Mouse (Mus musculus) brain, adult 2 months (tissue): Measurements from ENCODE around the gene Gm49337.

Source experiments
- DNase-seq: peaks from one replicate; pipeline ENCODE4 v3.0.0; 2011; ENCODE audit warnings: low read depth, low spot score

Gene Gm49337

GRCm38 (mm10) chr4:116208891-116209290 lies 35.7 kb downstream of the Gm49337 start:
- DNase-seq: no peak

DNA sequence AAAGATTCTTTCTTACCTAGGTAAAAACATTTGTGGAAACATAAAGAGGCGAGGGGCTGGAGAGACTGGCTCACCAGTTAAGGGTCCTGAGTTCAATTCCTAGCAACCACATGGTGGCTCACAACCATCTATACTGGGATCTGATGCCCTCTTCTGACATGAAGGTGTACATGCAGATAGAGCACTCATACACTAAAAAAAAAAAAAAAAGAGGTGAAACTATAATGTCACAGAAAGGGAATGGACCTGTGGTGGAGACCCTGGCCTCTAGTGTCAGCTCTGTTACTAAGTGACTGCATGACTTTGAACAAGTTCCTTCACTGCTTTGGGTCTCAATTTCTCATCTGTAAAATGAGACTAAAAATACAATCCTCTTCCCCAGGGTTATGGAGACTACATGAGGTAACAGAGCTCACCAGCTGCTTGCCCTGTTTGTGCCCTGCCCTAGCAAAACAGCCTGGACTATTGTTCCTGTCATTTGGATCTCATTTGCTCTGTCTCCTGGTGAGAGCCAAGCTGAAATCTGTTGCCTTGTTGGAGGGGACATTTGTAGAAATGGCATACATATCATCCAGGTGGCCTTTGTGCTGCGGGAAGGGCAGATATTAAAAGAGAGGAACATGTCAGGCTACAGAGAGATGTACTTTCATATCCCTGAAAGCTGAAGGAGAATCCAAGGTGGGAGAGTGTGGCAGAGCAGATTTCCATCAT lies 42.9 kb downstream of the Gm49337 start:
- DNase-seq: peak; percentile 95

- peak; percentile 93 for DNase-seq
Observed at GRCm38 (mm10) chr4:116217046-116217445, 43.9 kb downstream of the Gm49337 start.

GRCm38 (mm10) chr4:116217661-116218060 lies 44.5 kb downstream of the Gm49337 start:
- DNase-seq: peak; percentile 76

DNA sequence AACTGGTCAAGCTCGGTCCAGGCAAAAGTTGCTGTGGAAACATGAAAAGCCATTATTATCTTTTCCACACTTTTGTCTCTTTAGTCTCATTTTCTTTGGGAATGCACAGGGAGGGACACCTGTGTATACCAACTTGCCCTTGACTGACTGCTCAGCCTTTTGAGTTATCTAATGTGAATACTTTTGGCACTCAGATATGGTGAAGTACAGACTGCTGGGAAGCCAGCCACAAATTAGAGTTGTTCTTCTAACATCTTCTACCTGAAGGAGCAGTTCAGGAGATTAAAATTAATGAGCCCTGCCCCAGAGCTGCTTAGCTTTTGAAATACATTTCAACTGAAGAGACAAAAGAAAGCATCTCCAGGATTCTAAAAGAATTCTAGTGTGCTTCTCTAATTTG lies 45.9 kb downstream of the Gm49337 start:
- no peak for DNase-seq

GRCm38 (mm10) chr4:116220071-116220650 lies 47.0 kb downstream of the Gm49337 start:
- peak; percentile 18 for DNase-seq

DNA sequence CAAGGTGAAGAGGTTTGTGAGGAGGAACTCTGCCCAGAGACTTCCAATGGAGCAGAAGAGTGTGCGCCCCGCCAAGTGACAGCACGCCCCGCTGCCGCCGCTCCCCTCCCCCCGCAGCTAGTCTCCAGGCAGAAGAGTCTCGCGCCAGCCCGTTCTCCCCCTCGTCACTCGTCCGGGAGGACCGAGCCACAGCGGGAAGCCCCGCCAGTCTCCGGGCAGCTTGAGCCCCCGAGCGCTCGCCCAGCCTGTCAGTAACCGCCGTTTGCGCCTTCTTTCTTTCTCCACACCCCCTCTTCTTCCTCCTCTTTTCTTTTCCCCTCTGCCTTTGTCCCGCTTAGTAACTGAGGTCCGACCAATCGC lies 47.6 kb downstream of the Gm49337 start:
- no peak for DNase-seq

DNA sequence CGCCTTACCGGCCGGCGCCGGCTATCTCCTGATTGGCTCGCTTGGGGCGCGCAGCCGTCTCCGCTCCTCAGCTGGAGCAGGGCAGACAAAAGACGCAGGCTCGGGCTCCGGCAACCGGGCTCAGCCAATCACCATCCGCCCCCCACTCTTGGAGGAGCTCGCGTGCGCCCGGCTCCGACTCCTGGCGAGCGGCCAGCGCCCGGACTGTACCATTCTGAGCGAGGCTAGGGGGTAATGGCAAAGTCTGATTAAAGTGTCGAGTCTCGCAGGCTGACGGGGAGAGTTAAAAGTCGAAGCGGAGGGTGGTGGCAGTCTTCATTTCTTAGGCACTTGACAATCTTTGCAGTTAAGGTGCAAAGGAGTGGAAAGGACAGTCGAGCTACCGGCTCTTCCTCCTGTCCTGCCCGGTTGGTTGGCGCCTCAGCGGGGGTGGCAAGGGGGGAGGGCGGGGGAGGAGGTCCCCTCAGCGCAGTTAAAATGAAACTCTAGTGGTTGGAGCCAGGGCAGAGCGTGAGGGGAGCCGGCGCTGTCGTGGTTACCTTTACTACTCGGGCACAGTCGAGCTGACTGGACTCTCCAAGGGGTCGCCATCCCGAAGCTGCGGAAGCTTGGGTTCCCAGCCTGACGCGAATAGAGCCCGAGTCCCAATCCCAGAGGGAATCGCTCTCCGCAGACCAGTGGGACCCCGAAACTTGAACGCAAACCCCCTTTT lies 48.1 kb downstream of the Gm49337 start, which contains the start of gene Pik3r3:
Gene Pik3r3 (plus strand): TSS at position 479 of the 712 bp plus-strand sequence.
- peak; percentile 100 for DNase-seq

DNA sequence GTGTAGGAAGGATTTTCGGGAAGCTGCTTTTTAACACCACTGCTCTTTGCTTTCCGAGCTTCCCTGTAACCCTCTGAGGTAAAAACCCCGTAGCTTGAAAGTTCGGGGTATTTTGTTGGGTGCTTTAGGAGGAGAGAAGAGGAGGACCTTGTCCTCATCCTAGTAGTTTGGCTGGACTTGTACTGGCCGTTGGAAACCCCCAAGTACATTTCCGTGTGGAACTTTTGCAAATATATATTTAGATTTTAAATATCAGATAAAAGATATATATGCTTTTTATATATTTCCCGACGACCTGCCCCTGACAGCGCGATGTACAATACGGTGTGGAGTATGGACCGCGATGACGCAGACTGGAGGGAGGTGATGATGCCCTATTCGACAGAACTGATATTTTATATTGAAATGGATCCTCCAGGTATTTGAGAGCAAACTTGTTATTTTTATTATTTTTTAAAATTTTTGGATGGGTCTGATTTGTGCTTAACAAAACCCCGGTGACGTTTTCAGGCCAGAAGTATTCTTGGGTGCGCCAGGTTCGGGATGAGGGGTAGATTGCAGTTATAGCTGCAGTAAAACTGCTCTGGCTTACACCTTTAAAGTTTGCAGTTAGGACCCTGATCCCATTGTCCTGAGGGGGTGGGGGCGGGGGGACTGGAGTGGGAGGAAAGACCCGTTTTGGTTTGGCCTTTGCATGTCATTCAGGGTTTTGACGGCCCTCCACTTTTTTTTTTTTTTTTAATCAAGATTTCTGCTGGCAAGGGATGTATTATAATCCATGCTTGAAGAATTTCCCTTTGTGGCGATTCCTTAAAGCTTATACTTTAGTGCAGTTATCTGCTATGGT lies 49.0 kb downstream of the Gm49337 start:
- peak; percentile 53 for DNase-seq

DNA sequence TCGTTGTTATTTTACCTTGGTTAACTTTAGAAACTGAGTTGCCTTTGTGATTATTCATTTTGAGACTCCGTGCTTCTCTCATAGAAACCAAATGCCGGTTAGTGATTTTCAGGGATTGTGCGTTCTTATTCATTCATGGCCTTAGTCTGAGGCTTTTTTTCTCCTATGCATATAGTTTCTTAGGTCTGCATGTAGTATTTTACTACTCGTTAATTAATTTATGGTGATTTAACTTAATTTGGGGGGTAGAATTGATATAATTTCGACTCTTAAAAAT lies 49.6 kb downstream of the Gm49337 start:
- DNase-seq: peak; percentile 38

DNA sequence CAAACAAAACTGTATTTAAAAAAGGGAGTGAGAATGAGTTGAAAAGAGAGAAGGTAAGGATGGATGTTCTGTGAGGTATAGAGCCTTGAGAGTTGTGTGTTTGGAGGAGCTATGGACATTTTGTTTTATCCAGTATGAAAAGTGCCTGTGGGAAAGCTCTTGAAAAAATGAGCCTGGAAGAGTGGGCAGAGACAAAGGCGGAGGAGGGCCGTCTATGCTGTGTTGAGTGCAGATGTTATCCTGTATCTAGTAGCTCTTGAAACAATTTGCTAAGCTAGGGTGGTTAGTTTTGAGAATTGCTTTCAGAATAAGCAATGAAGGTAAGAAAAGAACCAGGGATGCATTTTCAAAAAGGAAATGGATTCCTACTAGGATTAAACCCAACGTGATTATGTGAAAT lies 70.2 kb downstream of the Gm49337 start:
- DNase-seq: peak; percentile 62

DNA sequence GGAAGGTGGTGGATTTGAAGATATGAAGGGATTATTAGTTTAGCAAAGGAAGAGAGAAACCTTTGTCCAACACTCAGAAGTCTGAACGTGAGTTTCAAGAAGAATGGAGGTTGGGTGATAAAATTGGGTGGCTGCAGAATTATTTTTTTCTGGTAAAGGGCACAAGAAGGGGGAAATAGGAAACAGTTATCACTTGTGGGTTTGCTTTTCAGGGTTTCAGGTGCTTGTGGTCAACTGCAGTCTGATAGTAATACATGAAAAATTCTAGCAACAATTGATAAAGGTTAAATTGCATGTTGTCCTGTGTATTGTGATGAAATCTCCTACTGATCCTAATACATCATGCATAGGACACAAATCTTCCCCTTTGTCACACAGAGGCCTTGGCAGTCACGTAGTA lies 71.1 kb downstream of the Gm49337 start:
- DNase-seq: no peak

DNA sequence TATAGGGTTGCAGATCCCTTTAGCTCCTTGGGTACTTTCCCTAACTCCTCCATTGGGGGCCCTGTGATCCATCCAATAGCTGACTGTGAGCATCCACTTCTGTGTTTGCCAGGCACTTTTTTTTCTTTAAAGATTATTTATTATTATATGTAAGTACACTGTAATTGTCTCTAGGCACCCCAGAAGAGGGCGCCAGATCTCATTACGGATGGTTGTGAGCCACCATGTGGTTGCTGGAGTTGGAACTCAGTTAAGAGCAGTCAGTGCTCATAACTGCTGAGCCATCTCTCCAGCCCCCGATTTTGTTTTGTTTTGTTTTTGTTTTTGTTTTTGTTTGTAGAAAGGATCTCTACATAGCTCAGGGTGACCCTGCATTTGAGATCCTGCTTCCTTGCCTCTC lies 72.7 kb downstream of the Gm49337 start:
- peak; percentile 40 for DNase-seq

DNA sequence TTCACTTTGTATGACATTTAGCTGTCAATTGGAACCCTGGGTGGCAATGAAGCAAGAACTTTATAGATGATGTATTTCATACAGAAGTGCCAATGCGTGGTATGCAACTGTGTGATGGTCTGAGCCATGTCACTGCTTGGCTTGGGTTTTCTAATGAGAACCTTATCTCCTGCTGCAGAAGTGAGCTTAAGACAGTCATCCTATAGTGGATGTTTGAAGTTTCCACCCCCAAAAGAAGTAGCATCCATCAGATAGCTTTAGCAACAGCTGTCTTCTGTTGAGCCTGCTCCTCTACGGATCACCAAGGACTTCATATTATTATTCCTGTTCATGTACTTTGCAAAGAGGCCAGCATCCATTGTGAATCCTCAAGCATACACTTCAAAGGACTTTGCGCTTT lies 76.8 kb downstream of the Gm49337 start:
- no peak for DNase-seq

- DNase-seq: no peak
Observed at GRCm38 (mm10) chr4:116268220-116268619, 95.0 kb downstream of the Gm49337 start.

GRCm38 (mm10) chr4:116282211-116282610 lies 109.0 kb downstream of the Gm49337 start:
- DNase-seq: peak; percentile 32

GRCm38 (mm10) chr4:116291561-116291960 lies 118.4 kb downstream of the Gm49337 start:
- peak; percentile 92 for DNase-seq

GRCm38 (mm10) chr4:116293296-116293695 lies 120.1 kb downstream of the Gm49337 start:
- DNase-seq: no peak

- DNase-seq: peak; percentile 75
Observed at GRCm38 (mm10) chr4:116300878-116301355, 127.7 kb downstream of the Gm49337 start.

GRCm38 (mm10) chr4:116304551-116304950 lies 131.4 kb downstream of the Gm49337 start:
- DNase-seq: no peak

GRCm38 (mm10) chr4:116317575-116317974 lies 144.4 kb downstream of the Gm49337 start:
- no peak for DNase-seq

DNA sequence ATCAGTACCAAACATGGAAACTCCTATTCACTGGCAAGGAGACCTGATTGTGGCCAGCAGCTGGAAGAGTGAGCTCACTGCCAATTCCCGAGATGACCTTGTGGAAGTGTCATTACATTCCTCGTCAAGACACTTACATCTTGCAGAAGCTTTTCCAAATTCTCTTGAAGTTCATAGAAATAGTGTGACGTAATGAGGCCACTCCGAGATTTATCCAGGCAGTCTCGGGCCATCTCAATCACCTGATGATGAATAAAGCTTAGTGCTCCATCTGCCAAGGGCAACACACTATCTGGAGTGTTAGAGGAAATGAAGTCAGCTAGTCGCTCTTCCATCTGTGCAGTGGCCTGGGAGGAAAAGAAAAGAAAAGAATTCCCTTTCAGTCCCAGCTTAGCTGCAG lies 148.9 kb downstream of the Gm49337 start:
- DNase-seq: peak; percentile 27
